Mouse (Mus musculus) 416B (cell line): ENCODE measurements around the gene Dpm3.

Experiments
- DNase-seq: peaks from one replicate; pipeline ENCODE4 v3.0.0; 2011; ENCODE audit warnings: low read depth

The Dpm3 gene

DNA sequence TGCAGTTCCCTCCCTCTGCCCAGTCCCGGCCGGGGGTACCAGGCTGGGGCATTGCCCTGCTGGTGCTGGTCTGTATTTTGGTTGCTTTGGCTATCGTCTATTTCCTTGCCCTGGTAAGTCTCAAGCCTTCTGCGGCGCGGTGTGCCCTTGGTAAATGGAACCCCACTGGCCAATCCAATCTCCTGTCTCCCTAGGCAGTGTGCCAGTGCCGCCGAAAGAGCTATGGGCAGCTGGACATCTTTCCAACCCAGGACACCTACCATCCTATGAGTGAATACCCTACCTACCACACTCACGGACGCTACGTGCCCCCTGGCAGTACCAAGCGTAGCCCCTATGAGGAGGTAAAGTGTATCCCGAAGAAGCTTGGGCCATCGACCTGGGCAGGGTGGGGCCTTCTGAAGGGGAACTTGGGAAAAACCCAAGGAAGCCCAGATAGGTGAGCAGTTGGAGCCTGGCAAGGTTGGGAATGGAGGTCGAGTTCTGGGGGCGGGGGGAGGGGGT lies 27.3 kb upstream of the Dpm3 start:
- DNase-seq = no peak

DNA sequence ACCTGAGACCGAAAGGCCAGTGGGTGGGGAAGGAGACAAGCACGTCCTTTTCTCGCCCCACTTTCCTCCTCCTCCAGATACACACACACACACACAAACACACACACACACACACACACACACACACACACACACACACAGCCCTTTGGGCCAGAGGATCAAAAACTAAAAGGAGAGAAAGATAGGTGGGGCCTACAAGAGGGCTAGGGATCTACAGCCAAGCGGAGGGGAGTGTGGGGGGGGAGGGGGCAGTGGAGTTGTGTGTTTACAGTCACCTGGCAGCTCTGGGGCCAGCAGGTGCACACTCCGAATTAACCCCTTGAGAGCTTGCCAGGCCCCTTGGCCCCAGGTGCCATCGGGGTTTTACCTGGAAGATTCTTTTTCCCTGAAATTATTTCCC lies 26.5 kb upstream of the Dpm3 start:
- DNase-seq = no peak

DNA sequence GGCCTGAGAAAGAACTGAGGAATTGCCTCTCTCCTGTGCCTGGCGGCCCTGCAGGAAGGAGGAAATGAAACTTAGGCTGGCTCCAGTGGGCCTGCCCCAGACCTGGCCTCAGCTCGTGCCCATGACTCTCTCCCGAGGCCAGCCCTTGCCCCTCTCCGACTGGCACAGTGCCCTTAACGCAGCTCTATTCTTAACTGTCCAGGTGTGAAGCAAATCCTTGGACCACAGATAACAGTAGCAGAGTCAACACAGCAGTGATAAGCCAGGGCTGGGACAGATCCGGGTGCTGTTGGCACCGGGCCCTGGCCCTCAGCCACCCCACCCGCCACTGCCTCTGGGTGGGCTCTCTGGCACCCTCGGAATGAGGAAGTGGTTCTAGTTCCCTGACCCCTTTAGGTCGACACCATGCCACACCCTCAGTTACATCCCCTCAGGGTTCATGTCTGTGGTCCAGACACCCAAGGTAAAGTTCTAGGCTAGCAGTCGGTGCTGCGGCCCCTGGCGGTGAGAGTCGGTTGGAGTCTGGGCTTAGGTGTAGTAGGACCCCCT lies 25.5 kb upstream of the Dpm3 start:
- DNase-seq = no peak

DNA sequence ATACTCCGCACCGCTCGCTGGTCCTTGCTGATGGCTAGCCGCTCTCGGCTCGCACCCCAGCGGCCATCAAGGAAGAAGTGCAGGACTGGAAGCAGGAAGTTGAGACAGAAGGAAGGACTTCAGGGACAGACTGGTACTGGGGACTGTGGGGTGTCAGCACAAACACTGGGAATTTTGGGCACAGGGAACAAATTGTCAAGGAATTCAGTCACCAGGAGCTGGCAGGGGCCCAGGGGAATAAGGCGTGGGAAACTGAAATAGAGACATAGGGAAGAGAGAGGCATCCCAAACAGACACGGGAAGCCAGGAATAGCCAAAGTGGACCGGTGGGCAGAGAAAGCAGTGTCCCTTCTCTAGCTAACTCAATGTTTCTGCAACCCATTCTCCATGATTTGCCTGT lies 22.6 kb upstream of the Dpm3 start:
- DNase-seq = no peak

DNA sequence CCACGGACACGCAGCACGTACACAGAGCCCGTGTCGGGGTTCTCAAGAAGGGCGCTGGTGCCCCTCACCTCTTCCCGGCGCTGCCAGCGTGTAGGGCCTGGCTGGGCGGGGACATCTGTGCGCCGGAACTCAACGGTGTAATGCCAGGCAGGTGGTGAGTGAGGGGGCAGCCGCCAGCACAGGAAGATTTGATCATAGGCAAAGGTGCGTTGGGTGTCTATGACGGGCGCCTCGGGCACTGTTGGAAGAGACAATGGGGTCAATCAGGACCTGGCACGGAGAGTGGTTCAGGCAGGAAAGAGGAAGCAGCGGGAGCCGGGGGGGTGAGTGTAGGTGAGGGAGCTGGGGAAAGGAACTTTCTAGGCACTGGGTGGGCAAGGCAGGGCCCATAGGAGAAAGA lies 21.5 kb upstream of the Dpm3 start:
- DNase-seq = no peak

DNA sequence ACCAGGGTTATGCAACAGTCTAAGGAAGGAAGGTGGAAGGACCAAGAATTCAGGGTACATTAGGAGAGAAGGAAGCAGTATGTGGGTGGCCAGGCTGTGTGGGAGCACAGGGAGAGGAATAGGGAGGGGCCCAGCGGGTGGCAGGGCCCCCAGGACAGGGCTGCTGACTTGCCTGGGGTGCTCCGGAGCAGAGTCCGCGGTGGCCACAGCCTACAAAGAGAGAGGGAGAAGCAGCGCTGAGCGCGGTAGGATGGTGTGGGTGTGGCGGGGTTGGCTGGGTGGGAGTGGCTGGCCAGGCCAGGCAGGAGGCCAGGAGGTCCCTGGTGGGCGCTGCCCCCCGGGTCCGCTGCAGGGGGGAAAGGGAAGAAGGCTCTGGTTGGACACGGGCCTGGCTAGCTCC lies 20.7 kb upstream of the Dpm3 start:
- no peak for DNase-seq

DNA sequence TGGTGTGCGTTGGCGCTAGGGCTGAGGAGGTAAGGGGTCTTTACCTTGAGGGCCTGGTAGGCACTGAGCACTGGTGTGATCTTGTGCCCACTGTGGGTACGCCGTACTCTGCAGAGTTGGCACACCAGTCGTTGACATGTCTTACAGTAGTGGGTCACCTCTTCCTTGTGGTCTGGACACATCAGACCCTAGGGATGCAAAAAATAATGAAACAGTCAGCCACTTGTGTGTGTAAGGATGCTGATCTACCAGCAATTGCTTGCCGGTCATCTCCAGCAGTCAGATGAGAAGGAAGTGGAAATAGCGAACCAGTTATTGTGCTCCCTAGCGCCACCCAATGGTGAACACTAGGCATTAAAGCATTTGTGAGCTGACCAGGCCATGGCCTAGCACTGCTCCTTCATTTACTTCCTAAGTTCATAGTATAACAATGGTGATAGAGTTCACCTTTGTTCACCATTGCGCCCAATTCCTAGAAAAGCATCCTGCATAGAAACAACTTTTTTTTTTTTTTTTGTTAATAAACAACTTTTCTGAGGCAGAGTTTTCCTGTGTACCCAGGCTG lies 16.7 kb upstream of the Dpm3 start:
- DNase-seq = peak; percentile 85

DNA sequence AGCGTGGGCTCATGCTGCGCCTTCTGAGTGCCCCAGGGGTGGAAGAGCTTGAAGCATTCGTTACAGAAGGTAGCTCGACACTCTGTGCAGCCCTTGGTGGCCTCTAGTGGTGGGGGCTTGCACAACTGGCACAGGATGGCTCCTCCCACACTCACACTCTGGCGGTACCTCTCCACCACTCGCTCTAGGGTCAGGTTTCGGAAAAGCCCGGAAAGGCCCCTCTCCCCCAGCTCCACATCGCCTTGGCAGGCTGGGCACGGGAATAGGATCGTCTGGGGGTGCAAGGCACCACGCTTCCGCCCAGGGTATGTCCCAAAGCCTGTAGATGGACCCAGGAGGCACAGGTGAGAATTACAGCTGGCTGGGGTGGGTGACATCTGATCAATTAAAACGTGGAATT lies 15.5 kb upstream of the Dpm3 start:
- peak; percentile 72 for DNase-seq

DNA sequence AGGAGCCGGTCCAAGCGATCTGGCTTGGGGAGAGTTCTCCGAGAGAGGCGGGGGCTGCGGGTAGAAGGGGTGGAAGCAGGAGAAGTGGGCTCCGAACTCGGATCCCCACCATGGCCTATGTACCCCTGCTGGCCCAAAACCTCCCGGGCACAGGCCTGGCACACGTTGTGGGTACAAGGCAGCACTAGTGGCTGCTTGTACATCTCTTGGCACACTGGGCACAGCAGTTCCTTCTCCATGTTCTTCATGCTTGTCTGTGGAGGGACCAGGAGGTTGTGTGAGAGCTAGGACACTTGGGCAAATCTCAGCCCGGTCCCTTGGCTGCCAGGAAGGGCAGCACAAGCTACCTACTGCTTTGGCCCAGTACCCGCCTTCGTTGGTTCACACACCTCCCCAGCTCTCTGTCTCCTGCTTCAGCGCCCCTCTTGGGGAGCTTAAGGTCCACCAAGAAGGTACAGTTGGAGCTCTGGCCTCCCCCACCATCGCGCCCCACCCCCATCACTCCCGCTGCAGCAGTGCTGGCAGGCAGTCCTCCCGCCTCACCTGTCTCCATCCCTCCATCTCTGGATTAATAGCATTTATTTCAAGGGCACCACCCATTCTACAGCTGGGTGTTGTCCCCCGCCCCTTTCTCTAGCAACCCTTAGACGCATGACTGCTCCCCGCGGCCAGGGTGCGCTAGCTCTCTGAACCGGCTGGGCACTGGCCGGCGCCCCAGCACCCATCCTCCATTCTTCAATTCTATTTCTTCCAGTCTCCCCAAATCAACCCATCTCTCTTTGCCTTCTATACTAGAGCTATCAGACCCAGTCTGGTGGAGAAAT lies 14.8 kb upstream of the Dpm3 start:
- peak; percentile 42 for DNase-seq

DNA sequence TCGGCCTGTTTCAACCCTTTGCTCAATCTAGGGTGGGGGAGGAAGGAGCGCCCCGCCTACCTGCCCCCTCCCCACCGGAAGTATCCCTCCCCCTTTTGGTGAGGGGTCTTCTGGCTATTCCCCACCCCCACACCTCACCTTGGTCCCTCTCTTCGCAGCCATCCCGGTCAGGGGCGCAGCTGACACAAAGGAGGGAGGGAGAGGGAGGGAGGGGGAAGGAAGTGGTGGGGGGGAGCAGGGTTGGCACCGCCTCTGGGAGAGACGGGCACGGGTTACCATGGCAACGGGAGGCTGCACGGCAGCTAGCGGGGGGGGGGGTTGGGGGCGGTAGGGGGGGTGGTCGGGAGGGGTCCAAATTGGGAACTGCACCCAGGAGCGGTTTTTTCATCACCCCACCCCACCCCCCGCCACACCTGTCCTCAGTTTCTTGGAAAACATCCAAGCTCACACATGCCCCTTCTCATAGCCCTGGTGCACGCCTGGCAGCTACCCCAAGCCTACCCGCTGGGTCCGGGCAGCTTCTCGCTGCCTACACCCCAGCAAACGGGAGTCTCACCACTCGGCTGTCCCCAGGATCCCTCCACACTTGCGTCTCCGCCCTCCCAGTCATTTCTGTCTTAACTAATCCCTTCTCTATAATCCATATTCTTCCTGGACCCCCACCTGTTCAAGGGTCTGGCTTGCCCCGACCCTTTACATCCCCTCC lies 14.0 kb upstream of the Dpm3 start:
- DNase-seq = peak; percentile 59

DNA sequence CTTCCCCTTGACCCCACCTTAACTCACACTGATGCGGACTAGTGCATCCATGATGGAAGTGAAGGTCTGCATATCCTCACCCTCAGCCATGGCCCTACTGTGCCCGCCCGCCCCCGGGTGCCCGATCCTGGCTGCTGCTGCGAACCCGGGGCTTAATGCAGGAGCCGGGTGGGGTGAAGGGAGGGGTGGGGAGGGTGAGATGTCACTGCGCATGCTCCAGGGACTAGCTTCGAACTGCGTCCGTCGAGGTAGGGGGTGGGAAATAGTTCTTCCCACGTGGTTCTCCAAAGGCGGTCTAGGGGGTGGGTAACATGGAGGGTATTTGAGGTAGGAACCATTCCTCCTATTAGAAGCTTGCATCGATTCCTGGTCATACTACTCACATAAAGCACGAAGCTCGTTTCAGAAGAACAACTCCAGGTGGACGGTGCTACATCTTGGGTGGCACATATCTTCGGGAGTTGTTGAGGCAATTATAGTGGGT lies 13.4 kb upstream of the Dpm3 start, which contains the start of gene Krtcap2:
Gene Krtcap2 (plus strand): TSS at position 279 of the 484 bp plus-strand sequence.
- peak; percentile 72 for DNase-seq

DNA sequence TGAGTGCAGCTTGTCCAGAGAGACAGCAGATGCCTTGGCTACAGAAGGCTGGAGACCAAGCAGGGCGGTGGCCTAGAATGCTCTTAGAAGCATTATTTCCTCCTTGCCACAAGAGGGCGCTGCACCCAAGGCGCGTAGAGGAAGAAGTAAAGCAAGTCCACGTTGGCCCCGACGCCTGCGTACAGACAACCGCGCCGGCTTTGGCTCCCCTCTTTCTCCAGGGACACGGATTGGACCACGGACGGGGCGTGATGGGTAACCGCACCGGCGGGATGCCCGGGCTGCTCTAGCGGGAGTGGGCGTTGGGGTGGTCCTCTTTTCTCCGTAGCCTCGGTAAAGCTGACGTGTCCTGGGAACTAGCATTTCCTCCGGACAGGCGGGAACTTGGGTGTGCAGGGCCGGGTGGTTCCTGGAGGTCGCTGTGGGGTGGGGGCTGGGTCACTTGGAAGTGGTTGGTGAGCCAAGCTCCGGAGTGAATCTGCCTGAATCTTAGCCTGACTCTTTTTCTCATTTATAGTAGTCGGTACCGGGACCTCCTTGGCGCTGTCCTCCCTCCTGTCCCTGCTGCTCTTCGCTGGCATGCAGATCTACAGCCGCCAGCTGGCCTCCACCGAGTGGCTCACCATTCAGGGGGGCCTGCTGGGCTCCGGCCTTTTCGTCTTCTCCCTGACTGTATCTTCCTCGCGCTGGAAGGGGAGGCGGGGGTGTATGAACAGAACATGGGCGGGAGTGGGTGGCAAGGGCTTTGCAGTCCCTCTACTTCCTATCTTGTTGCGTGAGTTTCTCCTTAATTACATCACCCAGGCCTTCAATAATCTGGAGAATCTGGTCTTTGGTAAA lies 12.7 kb upstream of the Dpm3 start, which contains the start of gene Trim46:
Gene Trim46 (minus strand): TSS at position 49 of the 840 bp plus-strand sequence.
- DNase-seq = peak; percentile 94

DNA sequence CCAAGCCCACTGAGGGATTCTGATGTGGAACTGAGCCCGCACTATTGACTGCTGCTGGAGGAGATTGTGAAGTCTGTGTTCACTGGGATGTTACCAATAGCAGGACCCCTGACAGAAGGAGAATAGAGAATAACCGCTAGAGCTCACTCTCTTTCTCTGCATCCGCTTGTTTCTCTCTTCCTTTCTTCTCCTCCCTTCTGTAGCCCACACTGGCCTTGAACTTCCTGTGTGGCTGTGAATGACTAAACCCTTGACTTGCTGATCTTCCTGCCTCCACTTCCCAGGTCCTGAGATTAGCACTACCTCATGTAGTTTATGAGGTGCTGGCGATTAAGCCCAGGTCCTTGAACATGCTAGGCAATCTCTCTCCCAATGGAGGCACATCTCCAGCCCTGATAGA lies 11.7 kb upstream of the Dpm3 start:
- DNase-seq = peak; percentile 54

DNA sequence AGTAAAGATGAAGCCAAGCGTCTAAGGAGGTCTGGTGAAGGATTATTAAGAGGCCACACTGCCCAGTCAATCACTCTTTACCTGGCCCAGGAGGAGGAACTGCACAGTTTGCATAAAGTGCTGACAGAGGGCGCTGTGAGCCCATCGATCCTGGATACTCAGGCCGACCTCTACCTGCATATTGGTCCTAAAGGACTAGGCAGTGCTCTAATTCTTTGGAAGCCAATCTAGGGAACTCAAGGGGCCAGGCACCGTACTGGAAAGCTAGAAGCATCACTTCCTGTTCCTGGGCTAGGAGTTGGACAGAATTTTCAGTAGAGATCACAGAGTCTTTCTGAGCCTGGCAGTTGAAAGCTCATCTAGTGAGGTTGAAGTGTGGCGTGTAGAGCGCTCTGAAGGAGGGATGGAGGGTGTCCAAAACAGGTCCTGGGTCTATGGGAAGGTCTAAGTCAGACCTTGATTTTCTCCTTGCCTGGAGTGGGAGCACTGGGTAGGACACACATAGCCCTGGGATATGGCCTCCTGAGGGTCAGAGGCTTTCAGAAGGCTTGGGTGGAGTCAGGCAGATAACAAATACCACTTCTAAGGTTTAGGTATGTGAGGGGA lies 8.6 kb upstream of the Dpm3 start:
- DNase-seq = peak; percentile 81

DNA sequence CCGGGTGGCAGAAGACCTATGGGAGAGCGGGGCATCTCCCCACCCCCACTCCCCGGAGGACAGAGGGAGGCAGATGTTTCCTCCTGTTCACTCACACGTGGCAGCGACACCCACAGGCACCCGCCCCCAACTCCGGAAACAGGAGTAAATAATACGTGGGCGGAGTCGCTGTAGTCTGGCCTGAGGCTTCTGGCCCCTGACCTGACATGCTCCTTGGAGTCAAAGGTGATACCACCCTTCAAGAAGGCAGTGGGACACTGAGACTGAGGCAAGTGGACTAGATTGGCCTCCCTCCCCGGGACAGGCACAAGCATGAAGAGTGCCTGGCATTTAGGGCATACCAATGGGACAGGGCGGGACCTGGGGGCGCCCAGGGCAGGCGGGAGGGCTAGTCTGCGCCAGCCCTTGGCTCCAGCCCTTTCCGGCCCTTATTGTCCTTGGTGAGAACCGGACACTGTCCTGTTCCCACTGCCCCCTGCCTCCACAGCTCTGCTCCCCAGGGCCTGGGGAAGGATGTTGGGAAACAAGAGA lies 7.7 kb upstream of the Dpm3 start:
- peak; percentile 89 for DNase-seq

DNA sequence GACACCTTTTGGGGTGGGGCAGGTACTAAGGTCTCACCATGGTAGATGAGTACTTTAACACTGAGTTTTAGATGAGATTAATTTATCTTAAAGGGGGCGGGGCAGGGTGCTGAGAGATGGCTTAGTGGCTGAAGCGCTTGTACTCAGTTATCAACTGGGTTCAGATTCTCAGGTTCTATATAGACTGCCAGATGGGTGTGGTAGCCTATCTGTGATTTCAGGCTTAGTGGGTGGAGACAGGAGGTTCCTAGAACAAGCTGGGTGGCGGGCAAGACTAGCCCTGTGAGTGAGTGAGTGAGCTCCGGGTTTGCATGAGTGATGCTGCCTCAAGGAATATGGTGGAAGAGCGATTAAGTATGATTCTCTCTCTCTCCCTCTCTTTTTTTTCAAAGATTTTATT lies 4.2 kb upstream of the Dpm3 start:
- DNase-seq = no peak

DNA sequence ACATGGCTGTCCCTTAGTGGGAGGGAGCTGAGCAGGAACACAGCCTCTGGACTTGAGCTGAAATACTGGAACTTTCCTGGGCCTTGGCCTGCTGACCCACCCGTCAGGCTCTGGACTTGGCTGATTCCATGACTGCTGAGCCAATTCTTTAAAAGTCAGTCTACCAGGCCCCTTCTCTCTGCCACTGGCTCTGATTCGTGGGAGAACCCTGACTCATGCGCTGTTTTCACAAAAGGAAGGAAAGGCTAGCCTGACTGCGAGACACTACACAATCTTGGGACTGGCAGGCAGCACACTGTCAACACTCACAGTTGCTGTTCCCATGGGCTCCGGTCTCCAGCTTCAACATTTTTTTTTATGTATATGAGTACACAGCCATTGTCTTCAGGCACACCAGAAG lies 3.0 kb upstream of the Dpm3 start:
- peak; percentile 38 for DNase-seq

DNA sequence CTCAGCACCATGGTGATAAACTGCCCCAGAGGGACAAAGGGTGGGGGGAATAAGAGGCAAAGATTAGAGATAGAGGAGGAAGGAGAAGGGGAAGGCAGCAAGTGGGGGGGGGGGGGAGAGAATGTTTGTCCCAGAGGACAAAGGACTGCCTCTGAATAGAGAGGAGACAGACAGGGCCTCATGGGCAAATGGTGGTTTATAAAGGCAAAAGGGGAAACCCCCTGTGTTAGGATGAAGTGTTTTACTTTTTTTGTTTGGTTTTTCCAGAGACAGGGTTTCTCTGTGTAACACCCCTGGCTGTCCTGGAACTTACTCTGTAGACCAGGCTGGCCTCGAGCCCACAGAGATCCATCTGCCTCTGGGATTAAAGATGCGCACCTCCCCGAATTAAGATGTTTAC lies 1.1 kb downstream of the Dpm3 start:
- no peak for DNase-seq

DNA sequence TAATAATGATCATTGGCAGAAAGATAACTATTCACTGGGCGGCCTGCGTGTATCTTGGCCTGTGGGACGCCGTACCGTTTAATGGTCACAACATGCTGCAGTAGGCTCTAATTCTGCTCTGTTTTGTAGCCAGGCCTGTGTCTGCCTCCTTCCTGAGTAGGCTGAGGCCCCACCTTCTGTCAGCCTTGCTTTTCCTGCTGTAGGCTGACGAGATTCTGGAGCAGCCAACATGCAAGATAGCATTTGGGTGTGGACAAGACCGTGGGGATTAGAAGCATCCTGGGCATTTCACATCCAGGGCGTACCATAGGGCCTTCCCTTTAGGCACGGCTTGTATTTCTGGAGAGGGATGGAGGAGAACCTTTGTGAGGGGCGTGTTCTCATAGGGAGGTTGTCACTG lies 3.3 kb downstream of the Dpm3 start:
- no peak for DNase-seq

DNA sequence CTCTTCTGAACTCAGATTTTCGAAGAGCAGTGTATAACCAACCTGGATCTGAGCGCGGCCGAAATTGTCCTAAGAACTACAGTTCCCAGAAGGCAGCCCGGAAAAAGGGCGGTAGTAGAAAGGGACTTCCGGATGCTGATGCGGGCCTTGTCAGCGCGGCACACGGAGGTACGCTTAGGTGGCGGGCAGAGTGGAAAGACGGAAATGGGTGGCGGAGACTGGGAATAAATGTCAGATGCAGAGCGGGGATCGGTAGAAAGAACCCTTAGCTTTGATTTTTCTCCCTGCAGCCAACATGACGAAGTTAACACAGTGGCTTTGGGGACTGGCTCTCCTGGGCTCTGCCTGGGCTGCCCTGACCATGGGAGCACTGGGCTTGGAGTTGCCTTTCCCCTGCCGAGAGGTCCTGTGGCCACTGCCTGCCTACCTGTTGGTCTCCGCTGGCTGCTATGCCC lies 7.3 kb downstream of the Dpm3 start:
- peak; percentile 88 for DNase-seq

DNA sequence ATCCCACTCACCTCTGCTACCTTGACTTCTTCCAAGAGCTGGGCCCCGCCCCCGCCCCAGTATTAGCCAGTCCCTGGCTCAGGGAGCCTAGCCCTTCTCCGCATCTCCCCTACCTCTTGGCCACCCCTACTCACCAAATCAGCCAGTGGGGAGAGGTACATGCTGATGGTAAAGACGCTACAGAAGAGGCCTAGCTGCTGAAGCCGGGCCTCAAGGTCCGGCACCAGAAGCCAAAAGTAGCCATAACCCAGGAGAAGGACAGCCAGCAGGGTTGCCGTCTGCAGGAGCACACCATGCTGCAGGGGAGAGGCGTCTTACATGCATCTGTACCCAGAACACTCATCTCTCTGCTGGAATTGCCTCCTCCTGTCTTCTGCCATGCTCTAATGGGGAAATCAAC lies 9.8 kb downstream of the Dpm3 start:
- DNase-seq = no peak
